Mouse (Mus musculus): ENCODE measurements around the gene Tiparp. TPM values are rescaled to one million over a fixed set of nuclear protein-coding genes. Genes with fewer than 3 reads are reported as not detected.

Gene Tiparp
- total and polyA plus RNA-seq, 3 experiments, result 9.6 to 25.1 (median 13.7) TPM

GRCm38 (mm10) chr3:65598071-65598830 lies 70.0 kb downstream of the Tiparp start:
- TF ChIP-seq ETS1 (conservative IDR thresholded peaks at IDR 0.05; ENCODE audit: low read depth, low read length), result no peak
- TF ChIP-seq ELF1 (IDR thresholded peaks at IDR 0.05; ENCODE audit: low read depth, low read length), result no peak
- 0 out of 2 replicates have a peak, but pooled peaks have one; percentile 18 for TF ChIP-seq CHD2 (IDR thresholded peaks at IDR 0.05; ENCODE audit: low read length)
- Histone ChIP-seq H3K79me2 (replicated peaks; ENCODE audit: control insufficient read depth, extremely low read depth, insufficient read depth, poor library complexity, severe bottlenecking) (no peaks in the 10 kb centered on the region), H3K4me1 (ENCODE audit: control insufficient read depth in 1 of 2, insufficient read depth in 2 of 2) (peaks cover 6 to 8% of the 10 kb centered on the region in 2 experiments; a peak in 3 of 4 replicates), H3K4me2 (ENCODE audit: insufficient read depth, low read depth, poor library complexity, severe bottlenecking) (no peak overlapping the region), H3K4me3 (replicated peaks in 1 of 3; ENCODE audit: low read depth in 2 of 3, low read length in 2 of 3, poor library complexity in 1 of 3) (no peak overlapping the region), H3K27me3 (replicated peaks) (no peaks in the 10 kb centered on the region), H3K27ac (ENCODE audit: insufficient read depth, low read depth) (no peak overlapping the region), H3K9ac (ENCODE audit: insufficient read depth, low read depth) (no peak overlapping the region), H3K9me3 (replicated peaks; ENCODE audit: low read length) (no peaks in the 10 kb centered on the region), H3K36me3 (replicated peaks in 1 of 2; ENCODE audit: control insufficient read depth in 1 of 2, insufficient read depth in 1 of 2, low read length in 1 of 2) (no peaks in the 10 kb centered on the region)
- in situ Hi-C loops (cut with MboI; ENCODE audit: low pct_ligation_motif_present, low pct_unique_long_range_greater_than_20kb, low sequenced_read_pairs), result loop anchor here (10.0 kb wide), 1 partner anchor 63 kb away; no protein-coding TSS in a partner anchor
- no peak for DNase-seq (ENCODE audit: extremely low read depth)
- dilution Hi-C loops (cut with MboI; ENCODE audit: extremely low pct_ligation_motif_present, extremely low pct_unique_long_range_greater_than_20kb, low sequenced_read_pairs), result no loop called here

DNA sequence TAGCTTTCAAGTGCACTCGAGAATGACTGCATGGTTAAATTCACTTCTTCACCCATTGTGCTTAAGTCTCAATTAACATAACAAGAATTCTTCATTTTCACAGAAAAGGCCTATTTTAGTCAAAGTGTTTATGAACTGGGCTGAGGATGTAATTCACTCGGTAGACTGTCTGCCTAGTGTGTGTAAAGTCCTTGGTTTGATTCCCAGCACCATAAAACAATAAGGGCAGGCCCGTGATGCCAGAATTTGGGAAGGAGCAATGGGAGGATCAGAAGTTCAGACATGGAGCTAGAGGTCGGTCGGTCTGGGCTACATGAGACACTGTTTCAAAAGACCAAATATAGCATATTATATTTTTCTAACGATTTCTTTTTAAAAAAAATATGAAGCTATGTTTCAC lies 70.9 kb downstream of the Tiparp start:
- TF ChIP-seq SIN3A (IDR thresholded peaks at IDR 0.05; ENCODE audit: low read length), result no peak
- TF ChIP-seq RAD21 (IDR thresholded peaks at IDR 0.05; ENCODE audit: low read depth, low read length), result no peak
- TF ChIP-seq BHLHE40 (IDR thresholded peaks at IDR 0.05; ENCODE audit: low read depth, low read length), result no peak
- no peak for TF ChIP-seq ELF1 (IDR thresholded peaks at IDR 0.05; ENCODE audit: low read depth, low read length)
- TF ChIP-seq ZC3H11A (IDR thresholded peaks at IDR 0.05; ENCODE audit: low read depth, low read length), result no peak
- TF ChIP-seq TCF12 (IDR thresholded peaks at IDR 0.05; ENCODE audit: low read depth, low read length), result no peak
- TF ChIP-seq MXI1 (IDR thresholded peaks at IDR 0.05; ENCODE audit: low read depth, low read length), result no peak
- no peak for TF ChIP-seq NRF1 (IDR thresholded peaks at IDR 0.05; ENCODE audit: low read depth, low read length)
- TF ChIP-seq SMC3 (IDR thresholded peaks at IDR 0.05; ENCODE audit: low read depth, low read length), result no peak
- no peak for TF ChIP-seq CTCF (conservative IDR thresholded peaks at IDR 0.05 in 1 of 2, IDR thresholded peaks at IDR 0.05 in 1 of 2; ENCODE audit: low read depth in 2 of 2, low read length in 2 of 2)
- no peak for TF ChIP-seq ZKSCAN1 (IDR thresholded peaks at IDR 0.05; ENCODE audit: borderline replicate concordance, low read depth, low read length)
- TF ChIP-seq JUND (conservative IDR thresholded peaks at IDR 0.05; ENCODE audit: low read depth, low read length), result no peak
- no peak for TF ChIP-seq ETS1 (conservative IDR thresholded peaks at IDR 0.05; ENCODE audit: low read depth, low read length)
- TF ChIP-seq ZMIZ1 (IDR thresholded peaks at IDR 0.05; ENCODE audit: low read depth, low read length), result no peak
- TF ChIP-seq E2F4 (IDR thresholded peaks at IDR 0.05; ENCODE audit: insufficient replicate concordance, low read depth, low read length), result no peak
- no peak for TF ChIP-seq UBTF (IDR thresholded peaks at IDR 0.05; ENCODE audit: low read depth, low read length)
- H3K4me2 ChIP-seq (ENCODE audit: insufficient read depth, low read depth, poor library complexity, severe bottlenecking), result no peak overlapping the region
- peaks cover 7 to 13% of the 10 kb centered on the region in 2 experiments; a peak in 3 of 4 replicates for H3K4me1 ChIP-seq (ENCODE audit: control insufficient read depth in 1 of 2, insufficient read depth in 2 of 2)
- no peaks in the 10 kb centered on the region for H3K36me3 ChIP-seq (replicated peaks in 1 of 2; ENCODE audit: control insufficient read depth in 1 of 2, insufficient read depth in 1 of 2, low read length in 1 of 2)
- H3K27ac ChIP-seq (ENCODE audit: insufficient read depth, low read depth), result no peak overlapping the region
- no peak overlapping the region for H3K9ac ChIP-seq (ENCODE audit: insufficient read depth, low read depth)
- in situ Hi-C loops (cut with MboI; ENCODE audit: low pct_ligation_motif_present, low pct_unique_long_range_greater_than_20kb, low sequenced_read_pairs) (loop anchor here (10.0 kb wide), 1 partner anchor 64 kb away; no protein-coding TSS in a partner anchor), dilution Hi-C loops (cut with MboI; ENCODE audit: extremely low pct_ligation_motif_present, extremely low pct_unique_long_range_greater_than_20kb, low sequenced_read_pairs) (no loop called here)
- no peaks in the 10 kb centered on the region for H3K27me3 ChIP-seq (replicated peaks)
- H3K79me2 ChIP-seq (replicated peaks; ENCODE audit: control insufficient read depth, extremely low read depth, insufficient read depth, poor library complexity, severe bottlenecking), result no peaks in the 10 kb centered on the region
- H3K4me3 ChIP-seq (replicated peaks in 1 of 3; ENCODE audit: low read depth in 2 of 3, low read length in 2 of 3, poor library complexity in 1 of 3), result no peak overlapping the region
- no peak for DNase-seq (ENCODE audit: extremely low read depth)
- H3K9me3 ChIP-seq (replicated peaks; ENCODE audit: low read length), result no peaks in the 10 kb centered on the region

Data from CH12.LX (cell line).